Mouse (Mus musculus): ENCODE measurements around the gene Pdzrn3. TPM values are rescaled to one million over a fixed set of nuclear protein-coding genes. Genes with fewer than 3 reads are reported as not detected.

Pdzrn3 gene
- polyA plus RNA-seq, 1 experiment from 2014 or later, result 19.5 TPM

- peaks cover 31% of the 10 kb centered on the region for H3K4me1 ChIP-seq
- no peak overlapping the region for H3K4me3 ChIP-seq
- no peaks in the 10 kb centered on the region for H3K36me3 ChIP-seq
- peak overlapping the region; percentile 54 for H3K27ac ChIP-seq (replicated peaks)
- 14% methylated on average over 5 of the region's 5 CpGs for WGBS
- ATAC-seq (ENCODE audit: low FRiP score, low read depth), result peak; percentile 64
- peaks cover 20% of the 10 kb centered on the region for H3K27me3 ChIP-seq
- no peak overlapping the region for H3K9ac ChIP-seq (replicated peaks)
- no peak overlapping the region for H3K4me2 ChIP-seq (replicated peaks)
- no peaks in the 10 kb centered on the region for H3K9me3 ChIP-seq
Measured at GRCm38 (mm10) chr6:101236641-101237246, 141.0 kb downstream of the Pdzrn3 start.

GRCm38 (mm10) chr6:101236230-101236629 lies 141.5 kb downstream of the Pdzrn3 start:
- ATAC-seq (ENCODE audit: low FRiP score, low read depth), result peak; percentile 44
- H3K4me1 ChIP-seq, result peaks cover 31% of the 10 kb centered on the region
- no peaks in the 10 kb centered on the region for H3K36me3 ChIP-seq
- H3K9me3 ChIP-seq, result no peaks in the 10 kb centered on the region
- peak overlapping the region; percentile 54; the same call in 1 of the 2 replicates for H3K27ac ChIP-seq (replicated peaks)
- H3K9ac ChIP-seq (replicated peaks), result no peak overlapping the region
- no peak overlapping the region for H3K4me3 ChIP-seq
- H3K4me2 ChIP-seq (replicated peaks), result no peak overlapping the region
- peaks cover 20% of the 10 kb centered on the region for H3K27me3 ChIP-seq
- WGBS, result 18% methylated on average over 7 of the region's 7 CpGs

GRCm38 (mm10) chr6:101234349-101234748 lies 143.3 kb downstream of the Pdzrn3 start:
- no peak overlapping the region for H3K27ac ChIP-seq (replicated peaks)

GRCm38 (mm10) chr6:101233680-101234079 lies 144.0 kb downstream of the Pdzrn3 start:
- no peak overlapping the region for H3K9ac ChIP-seq (replicated peaks)
- no peak overlapping the region for H3K4me2 ChIP-seq (replicated peaks)
- no peaks in the 10 kb centered on the region for H3K36me3 ChIP-seq
- no peak overlapping the region for H3K27ac ChIP-seq (replicated peaks)
- 69% methylated on average over 6 of the region's 6 CpGs for WGBS
- H3K4me3 ChIP-seq, result no peak overlapping the region
- no peaks in the 10 kb centered on the region for H3K9me3 ChIP-seq
- peaks cover 10% of the 10 kb centered on the region for H3K27me3 ChIP-seq
- H3K4me1 ChIP-seq, result peaks cover 33% of the 10 kb centered on the region
- ATAC-seq (ENCODE audit: low FRiP score, low read depth), result peak; percentile 21

More at GRCm38 (mm10) chr6:101234349-101234748, 143.3 kb downstream of the Pdzrn3 start:
- H3K9ac ChIP-seq (replicated peaks), result no peak overlapping the region
- no peaks in the 10 kb centered on the region for H3K36me3 ChIP-seq
- peaks cover 17% of the 10 kb centered on the region for H3K27me3 ChIP-seq
- WGBS, result 15% methylated on average over 10 of the region's 10 CpGs
- no peak overlapping the region for H3K4me2 ChIP-seq (replicated peaks)
- no peak for ATAC-seq (ENCODE audit: low FRiP score, low read depth)
- H3K9me3 ChIP-seq, result no peaks in the 10 kb centered on the region
- H3K4me1 ChIP-seq, result peaks cover 31% of the 10 kb centered on the region
- no peak overlapping the region for H3K4me3 ChIP-seq

- H3K27ac ChIP-seq (replicated peaks), result peak overlapping the region; percentile 52
- H3K4me2 ChIP-seq (replicated peaks), result no peak overlapping the region
- H3K27me3 ChIP-seq, result no peaks in the 10 kb centered on the region
- 38% methylated on average over 8 of the region's 8 CpGs for WGBS
- H3K4me1 ChIP-seq, result peaks cover 25% of the 10 kb centered on the region
- ATAC-seq (ENCODE audit: low FRiP score, low read depth), result no peak
- no peak overlapping the region for H3K4me3 ChIP-seq
- no peaks in the 10 kb centered on the region for H3K9me3 ChIP-seq
- no peaks in the 10 kb centered on the region for H3K36me3 ChIP-seq
- no peak overlapping the region for H3K9ac ChIP-seq (replicated peaks)
Measured at GRCm38 (mm10) chr6:101227294-101227855, 150.3 kb downstream of the Pdzrn3 start.

- 73% methylated on average over 3 of the region's 3 CpGs for WGBS
- H3K4me1 ChIP-seq, result 0 out of 2 replicates have a peak, but pooled peaks cover 3% of the 10 kb centered on the region
- no peak overlapping the region for H3K27ac ChIP-seq (replicated peaks)
- H3K36me3 ChIP-seq, result no peaks in the 10 kb centered on the region
- ATAC-seq (ENCODE audit: low FRiP score, low read depth), result no peak
- H3K4me3 ChIP-seq, result no peak overlapping the region
- no peak overlapping the region for H3K9ac ChIP-seq (replicated peaks)
- no peaks in the 10 kb centered on the region for H3K27me3 ChIP-seq
- H3K9me3 ChIP-seq, result no peaks in the 10 kb centered on the region
- no peak overlapping the region for H3K4me2 ChIP-seq (replicated peaks)
Measured at GRCm38 (mm10) chr6:101220307-101220706, 157.4 kb downstream of the Pdzrn3 start.

GRCm38 (mm10) chr6:101219004-101219403 lies 158.7 kb downstream of the Pdzrn3 start:
- 84% methylated on average over 3 of the region's 3 CpGs for WGBS
- ATAC-seq (ENCODE audit: low FRiP score, low read depth), result no peak
- Histone ChIP-seq H3K27me3 (no peaks in the 10 kb centered on the region), H3K4me3 (no peak overlapping the region), H3K9ac (replicated peaks) (no peak overlapping the region), H3K9me3 (no peaks in the 10 kb centered on the region), H3K4me1 (0 out of 2 replicates have a peak, but pooled peaks cover 5% of the 10 kb centered on the region), H3K27ac (replicated peaks) (no peak overlapping the region), H3K4me2 (replicated peaks) (no peak overlapping the region), H3K36me3 (no peaks in the 10 kb centered on the region)

- Histone ChIP-seq H3K27ac (replicated peaks) (no peak overlapping the region), H3K4me1 (0 out of 2 replicates have a peak, but pooled peaks cover 5% of the 10 kb centered on the region), H3K4me3 (no peak overlapping the region), H3K9ac (replicated peaks) (no peak overlapping the region), H3K27me3 (no peaks in the 10 kb centered on the region), H3K4me2 (replicated peaks) (no peak overlapping the region), H3K9me3 (no peaks in the 10 kb centered on the region), H3K36me3 (no peaks in the 10 kb centered on the region)
- no peak for ATAC-seq (ENCODE audit: low FRiP score, low read depth)
- WGBS, result 77% methylated on average over 4 of the region's 4 CpGs
Measured at GRCm38 (mm10) chr6:101218197-101218596, 159.5 kb downstream of the Pdzrn3 start.

GRCm38 (mm10) chr6:101217756-101218155 lies 159.9 kb downstream of the Pdzrn3 start:
- ATAC-seq (ENCODE audit: low FRiP score, low read depth), result no peak
- no peak overlapping the region for H3K4me3 ChIP-seq
- no peak overlapping the region for H3K27ac ChIP-seq (replicated peaks)
- no peaks in the 10 kb centered on the region for H3K36me3 ChIP-seq
- H3K4me1 ChIP-seq, result 0 out of 2 replicates have a peak, but pooled peaks cover 5% of the 10 kb centered on the region
- no peak overlapping the region for H3K4me2 ChIP-seq (replicated peaks)
- no peak overlapping the region for H3K9ac ChIP-seq (replicated peaks)
- H3K9me3 ChIP-seq, result no peaks in the 10 kb centered on the region
- WGBS, result 59% methylated on average over 6 of the region's 6 CpGs
- H3K27me3 ChIP-seq, result no peaks in the 10 kb centered on the region

GRCm38 (mm10) chr6:101215436-101215791 lies 162.3 kb downstream of the Pdzrn3 start:
- no peak overlapping the region for H3K27ac ChIP-seq (replicated peaks)
- 68% methylated on average over 16 of the region's 16 CpGs for WGBS

GRCm38 (mm10) chr6:101214734-101215435 lies 162.8 kb downstream of the Pdzrn3 start:
- ATAC-seq (ENCODE audit: low FRiP score, low read depth), result no peak
- Histone ChIP-seq H3K4me2 (replicated peaks) (no peak overlapping the region), H3K9ac (replicated peaks) (no peak overlapping the region), H3K9me3 (no peaks in the 10 kb centered on the region), H3K36me3 (no peaks in the 10 kb centered on the region), H3K4me1 (0 out of 2 replicates have a peak, but pooled peaks cover 5% of the 10 kb centered on the region), H3K4me3 (no peak overlapping the region), H3K27ac (replicated peaks) (no peak overlapping the region), H3K27me3 (no peaks in the 10 kb centered on the region)
- WGBS, result 92% methylated on average over 8 of the region's 8 CpGs

More at GRCm38 (mm10) chr6:101215436-101215791, 162.3 kb downstream of the Pdzrn3 start:
- ATAC-seq (ENCODE audit: low FRiP score, low read depth), result no peak
- Histone ChIP-seq H3K4me3 (no peak overlapping the region), H3K36me3 (no peaks in the 10 kb centered on the region), H3K4me1 (0 out of 2 replicates have a peak, but pooled peaks cover 5% of the 10 kb centered on the region), H3K9me3 (no peaks in the 10 kb centered on the region), H3K9ac (replicated peaks) (no peak overlapping the region), H3K27me3 (no peaks in the 10 kb centered on the region), H3K4me2 (replicated peaks) (no peak overlapping the region)

- Histone ChIP-seq H3K4me2 (replicated peaks) (no peak overlapping the region), H3K36me3 (no peaks in the 10 kb centered on the region), H3K27me3 (no peaks in the 10 kb centered on the region), H3K27ac (replicated peaks) (no peak overlapping the region), H3K9me3 (no peaks in the 10 kb centered on the region), H3K9ac (replicated peaks) (no peak overlapping the region), H3K4me1 (0 out of 2 replicates have a peak, but pooled peaks cover 5% of the 10 kb centered on the region), H3K4me3 (no peak overlapping the region)
- ATAC-seq (ENCODE audit: low FRiP score, low read depth), result peak; percentile 54; the same call in 1 of the 2 replicates
- 65% methylated on average over 5 of the region's 5 CpGs for WGBS
Measured at GRCm38 (mm10) chr6:101213066-101213465, 164.6 kb downstream of the Pdzrn3 start.
